Mouse (Mus musculus): ENCODE data around the gene Adam19.

The Adam19 gene

GRCm38 (mm10) chr11:46097062-46097461 is 41.3 kb downstream of the Adam19 start:
- no peak for DNase-seq (ENCODE audit: low read depth, low spot score)

- DNase-seq (ENCODE audit: low read depth, low spot score), result peak; percentile 50
These were observed 46.3 kb downstream of the Adam19 start for GRCm38 (mm10) chr11:46102107-46102506.

GRCm38 (mm10) chr11:46107046-46107445 is 51.3 kb downstream of the Adam19 start:
- no peak for DNase-seq (ENCODE audit: low read depth, low spot score)

- DNase-seq (ENCODE audit: low read depth, low spot score), result no peak
These were observed 53.4 kb downstream of the Adam19 start for GRCm38 (mm10) chr11:46109206-46109605.

GRCm38 (mm10) chr11:46110156-46110944 is 54.6 kb downstream of the Adam19 start:
- DNase-seq (ENCODE audit: low read depth, low spot score), result no peak

GRCm38 (mm10) chr11:46110945-46111287 is 55.1 kb downstream of the Adam19 start:
- DNase-seq (ENCODE audit: low read depth, low spot score), result no peak

GRCm38 (mm10) chr11:46113211-46113610 is 57.4 kb downstream of the Adam19 start:
- DNase-seq (ENCODE audit: low read depth, low spot score), result no peak

- DNase-seq (ENCODE audit: low read depth, low spot score), result no peak
These were observed 58.4 kb downstream of the Adam19 start for GRCm38 (mm10) chr11:46114221-46114620.

- DNase-seq (ENCODE audit: low read depth, low spot score), result no peak
These were observed 59.2 kb downstream of the Adam19 start for GRCm38 (mm10) chr11:46115011-46115410.

- no peak for DNase-seq (ENCODE audit: low read depth, low spot score)
These were observed 59.8 kb downstream of the Adam19 start for GRCm38 (mm10) chr11:46115411-46116173.

GRCm38 (mm10) chr11:46116510-46116909 is 60.7 kb downstream of the Adam19 start:
- no peak for DNase-seq (ENCODE audit: low read depth, low spot score)

GRCm38 (mm10) chr11:46119624-46120023 is 63.8 kb downstream of the Adam19 start:
- peak; percentile 69 for DNase-seq (ENCODE audit: low read depth, low spot score)

- no peak for DNase-seq (ENCODE audit: low read depth, low spot score)
These were observed 64.3 kb downstream of the Adam19 start for GRCm38 (mm10) chr11:46120084-46120483.

GRCm38 (mm10) chr11:46121666-46122065 is 65.9 kb downstream of the Adam19 start:
- no peak for DNase-seq (ENCODE audit: low read depth, low spot score)

- DNase-seq (ENCODE audit: low read depth, low spot score), result no peak
These were observed 67.1 kb downstream of the Adam19 start for GRCm38 (mm10) chr11:46122875-46123274.

- DNase-seq (ENCODE audit: low read depth, low spot score), result no peak
These were observed 67.6 kb downstream of the Adam19 start for GRCm38 (mm10) chr11:46123328-46123866.

- no peak for DNase-seq (ENCODE audit: low read depth, low spot score)
These were observed 69.5 kb downstream of the Adam19 start for GRCm38 (mm10) chr11:46125093-46125834.

- no peak for DNase-seq (ENCODE audit: low read depth, low spot score)
These were observed 70.0 kb downstream of the Adam19 start for GRCm38 (mm10) chr11:46125835-46126229.

GRCm38 (mm10) chr11:46126317-46126716 is 70.5 kb downstream of the Adam19 start:
- DNase-seq (ENCODE audit: low read depth, low spot score), result no peak

- no peak for DNase-seq (ENCODE audit: low read depth, low spot score)
These were observed 71.1 kb downstream of the Adam19 start for GRCm38 (mm10) chr11:46126827-46127410.

All from mesoderm, embryonic 11.5 days (tissue).